Mouse (Mus musculus) retina, adult 2 months (tissue): Measurements from ENCODE around the gene Flt1.

Source experiments
- DNase-seq: peaks from one replicate; pipeline ENCODE4 v3.0.0-alpha.2; 2012; ENCODE audit warnings: low read depth, low spot score

Flt1 gene

DNA sequence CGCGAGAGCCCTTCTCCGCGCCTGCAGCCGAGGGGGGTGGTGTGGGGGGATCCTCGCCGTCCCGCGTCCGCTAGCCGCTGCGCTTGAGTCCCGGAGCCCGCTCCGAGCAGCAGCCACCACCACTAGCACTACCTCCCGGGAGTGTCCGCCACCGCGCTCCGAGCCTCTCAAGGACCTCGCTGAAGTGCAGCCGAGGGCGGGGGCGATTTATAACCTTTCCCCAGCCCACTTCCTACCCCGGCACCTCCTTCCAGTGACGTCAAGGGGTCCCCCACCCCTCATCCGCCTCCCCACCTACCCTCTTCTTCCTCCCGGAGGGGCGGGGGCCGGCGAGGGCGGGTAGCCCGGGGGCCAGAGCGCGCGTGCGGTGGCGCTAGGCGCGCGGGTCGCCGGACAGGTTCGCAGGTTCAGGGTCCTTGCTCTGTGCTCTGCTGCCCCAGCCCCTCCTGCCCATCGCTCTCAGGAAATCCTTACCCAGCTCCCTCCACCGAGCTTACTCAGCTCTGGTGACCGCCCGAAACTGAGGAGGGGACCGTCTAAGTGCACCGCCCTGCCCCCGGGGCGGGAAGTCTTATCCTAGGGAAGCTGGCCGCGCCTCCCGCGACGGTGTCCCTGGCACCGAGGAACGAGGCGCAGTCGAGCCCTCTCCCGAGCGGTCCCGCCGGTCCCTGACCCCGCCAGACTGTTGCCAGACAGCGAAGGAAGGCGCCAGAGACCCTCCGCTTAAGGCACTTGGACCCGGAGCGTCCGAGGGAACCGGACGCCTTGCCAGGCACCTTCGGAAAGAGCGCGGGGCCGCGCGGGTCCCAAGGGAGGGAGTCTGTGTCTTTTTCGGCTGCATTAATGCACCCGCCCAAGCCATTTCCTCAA is at the start of gene Flt1:
Gene Flt1 (minus strand): TSS at position 181 of the 870 bp plus-strand sequence.
- DNase-seq: no peak

DNA sequence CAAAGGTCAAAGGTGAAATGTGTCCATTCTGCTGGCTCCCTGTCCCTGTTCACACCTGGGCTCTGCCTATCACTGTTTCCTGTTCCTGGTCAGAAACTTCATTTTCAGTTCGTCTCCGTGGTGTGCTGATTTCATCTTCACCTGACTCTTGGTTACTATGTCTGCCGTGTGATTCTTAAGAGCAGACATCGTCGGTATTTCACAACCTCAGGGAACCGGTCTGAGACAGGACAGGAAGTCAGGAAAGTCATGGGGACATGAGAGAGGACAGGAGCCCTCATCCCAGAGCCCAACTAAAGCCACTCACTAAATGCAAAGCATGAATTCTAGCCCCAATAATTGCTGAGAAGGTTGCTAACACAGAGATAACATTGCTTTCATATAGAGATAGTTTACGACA is 49.4 kb upstream of the Flt1 start:
- DNase-seq: no peak

DNA sequence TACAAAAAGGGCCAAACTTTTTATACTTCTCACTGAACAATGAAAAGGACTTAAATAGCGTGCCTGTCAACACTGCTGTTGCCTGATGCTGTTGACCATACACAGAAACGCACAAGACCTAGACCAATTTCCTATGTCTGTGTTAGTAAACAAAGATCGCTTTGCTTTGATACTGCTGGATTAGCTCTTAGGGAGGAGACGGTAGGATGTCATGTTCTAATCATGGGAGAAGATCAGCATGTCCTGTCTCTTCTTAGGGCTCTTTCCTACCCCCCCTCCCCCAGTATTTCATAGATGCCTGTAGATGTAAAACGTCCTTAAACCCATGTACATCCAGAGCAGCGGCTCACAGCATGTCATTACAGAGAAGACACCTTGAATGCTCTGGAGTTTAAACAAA is 44.1 kb upstream of the Flt1 start:
- no peak for DNase-seq

DNA sequence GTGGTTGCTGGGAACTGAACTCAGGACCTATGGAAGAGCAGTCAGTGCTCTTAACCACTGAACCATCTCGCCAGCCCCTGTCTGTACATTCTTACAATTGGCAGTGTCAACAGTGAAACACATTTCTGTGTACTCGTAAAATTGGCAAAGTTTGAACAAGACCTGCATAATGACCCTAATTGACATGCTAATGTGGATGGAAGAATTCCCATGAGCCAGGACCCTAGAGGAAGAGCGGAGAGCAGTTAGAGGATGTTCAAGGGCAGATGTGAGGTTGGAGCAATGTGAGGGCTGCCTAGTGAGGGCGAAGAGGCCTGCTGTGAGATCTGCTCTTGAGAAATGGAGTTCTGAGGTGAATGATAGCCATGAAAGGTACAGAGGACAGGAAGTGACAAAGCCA is 38.2 kb upstream of the Flt1 start:
- no peak for DNase-seq

DNA sequence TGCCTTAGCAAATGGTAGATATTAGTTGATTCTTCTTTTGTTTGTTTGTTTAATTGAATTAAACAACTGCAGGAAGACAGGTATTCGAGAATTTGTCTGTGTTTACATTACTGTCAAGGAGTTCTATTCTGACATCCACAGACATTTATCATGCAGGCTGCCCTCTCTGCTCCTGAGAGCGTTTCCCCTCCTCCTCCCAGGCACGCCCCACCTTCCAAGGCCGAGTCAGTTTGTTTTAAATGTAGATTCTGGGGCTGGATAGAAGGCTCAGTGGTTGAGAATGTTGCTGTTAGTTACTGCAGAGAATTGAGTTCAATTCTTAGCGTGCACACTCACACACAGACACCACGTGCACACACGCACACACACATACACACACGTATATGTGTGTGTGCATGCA is 36.2 kb upstream of the Flt1 start:
- no peak for DNase-seq

DNA sequence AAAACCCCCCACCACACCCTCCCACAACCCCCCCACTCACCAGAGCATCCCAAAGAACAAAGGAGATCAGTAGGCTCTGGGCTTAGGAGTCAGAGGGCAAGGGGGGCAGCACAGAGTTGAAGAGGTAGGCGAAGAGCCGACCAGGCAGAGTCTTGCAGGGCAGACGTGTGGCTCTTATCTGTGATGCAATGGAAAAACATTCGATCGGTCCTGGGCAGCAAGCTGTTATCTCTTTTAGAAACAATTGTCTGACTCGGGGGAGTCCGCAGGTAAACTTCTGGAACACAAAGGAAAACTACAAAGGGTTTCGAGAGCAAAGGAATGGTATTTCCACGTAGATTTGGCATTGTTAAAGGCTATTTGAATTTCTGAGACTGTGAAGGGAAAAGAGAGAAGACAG is 35.5 kb upstream of the Flt1 start:
- no peak for DNase-seq

DNA sequence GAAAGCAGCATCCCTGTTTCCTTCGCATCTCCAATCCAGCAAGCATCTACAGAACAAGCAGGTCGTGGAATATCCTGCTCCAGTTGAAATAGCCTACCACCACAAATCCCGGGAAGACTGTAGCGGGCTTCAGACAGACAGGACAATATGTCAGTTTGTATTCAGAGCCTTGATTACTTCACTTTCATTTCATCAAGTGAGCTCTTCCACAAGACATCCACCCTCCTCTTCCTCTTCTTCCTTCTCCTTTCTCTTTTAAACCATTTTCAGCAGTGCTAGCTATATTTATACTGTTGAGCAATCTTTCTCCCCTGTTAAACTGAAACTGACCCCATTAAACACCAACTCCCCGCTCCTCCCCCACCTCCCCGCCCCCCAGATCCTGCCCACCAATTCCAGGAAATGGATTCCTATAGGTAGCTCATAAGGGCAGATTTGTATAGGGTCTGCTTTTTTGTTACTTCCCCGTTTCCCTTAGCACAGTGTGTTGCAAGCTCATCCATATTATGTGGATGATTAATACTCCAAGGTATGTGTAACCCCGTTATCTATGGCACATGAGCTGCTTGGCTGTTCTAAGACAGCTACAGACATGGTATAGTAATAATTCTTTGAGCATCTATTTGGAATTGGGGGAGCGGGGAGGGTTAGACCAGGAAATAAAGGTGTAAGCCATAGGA is 33.0 kb upstream of the Flt1 start:
- no peak for DNase-seq

DNA sequence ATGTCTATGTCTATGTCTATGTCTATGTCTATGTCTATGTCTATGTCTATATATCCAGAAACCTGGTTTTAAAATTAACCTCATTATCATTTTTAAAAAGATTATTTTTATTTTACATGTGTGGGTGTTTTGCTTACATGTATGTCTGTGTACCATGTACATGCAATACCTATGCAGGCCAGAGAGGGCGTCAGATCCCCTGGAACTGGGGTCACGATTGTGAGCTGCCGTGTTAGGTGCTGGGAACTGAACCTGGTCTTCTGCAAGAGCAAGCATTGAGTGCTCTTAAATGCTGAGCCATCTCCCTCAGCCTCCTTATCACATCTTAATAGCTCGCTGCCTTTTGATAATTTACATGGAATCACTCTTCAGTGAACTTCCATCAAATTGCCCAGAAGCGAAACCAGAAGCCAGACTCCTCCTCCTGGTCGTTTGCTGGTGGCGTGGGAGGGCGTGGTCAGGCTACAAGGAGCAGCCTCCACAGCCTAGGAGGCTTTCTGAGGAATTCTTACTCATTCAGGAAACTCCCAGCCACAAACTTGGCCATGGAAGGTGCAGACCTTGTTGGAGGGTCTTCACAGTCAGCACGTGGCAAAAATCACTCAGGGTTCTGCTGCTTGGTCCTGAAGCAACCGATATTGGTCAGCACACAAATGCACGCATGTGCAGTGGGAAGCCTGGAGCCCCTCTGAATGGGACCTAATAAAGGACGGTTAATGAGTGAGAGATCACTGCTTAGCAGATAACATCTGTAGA is 32.2 kb upstream of the Flt1 start:
- no peak for DNase-seq

DNA sequence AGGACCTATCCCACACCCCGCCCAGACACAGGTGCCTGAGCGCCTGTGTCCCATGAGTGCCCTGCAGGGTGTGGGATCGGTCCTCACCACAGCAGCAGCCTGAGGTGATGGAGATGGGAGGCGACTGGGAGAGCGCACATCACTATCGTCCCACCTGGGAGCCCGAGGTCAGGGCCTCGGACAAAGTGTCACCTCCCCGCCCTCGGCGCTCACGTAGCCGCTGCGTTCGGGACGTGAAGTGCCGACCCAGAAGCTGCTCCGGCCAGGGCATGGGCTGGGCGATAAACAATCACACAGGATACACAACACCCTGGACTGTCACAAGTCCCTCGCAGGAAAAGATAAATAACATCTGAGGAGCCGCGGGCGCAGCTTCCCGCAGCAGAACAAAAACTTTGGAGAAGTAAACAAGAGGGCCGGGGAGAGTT is 27.1 kb upstream of the Flt1 start:
- no peak for DNase-seq

DNA sequence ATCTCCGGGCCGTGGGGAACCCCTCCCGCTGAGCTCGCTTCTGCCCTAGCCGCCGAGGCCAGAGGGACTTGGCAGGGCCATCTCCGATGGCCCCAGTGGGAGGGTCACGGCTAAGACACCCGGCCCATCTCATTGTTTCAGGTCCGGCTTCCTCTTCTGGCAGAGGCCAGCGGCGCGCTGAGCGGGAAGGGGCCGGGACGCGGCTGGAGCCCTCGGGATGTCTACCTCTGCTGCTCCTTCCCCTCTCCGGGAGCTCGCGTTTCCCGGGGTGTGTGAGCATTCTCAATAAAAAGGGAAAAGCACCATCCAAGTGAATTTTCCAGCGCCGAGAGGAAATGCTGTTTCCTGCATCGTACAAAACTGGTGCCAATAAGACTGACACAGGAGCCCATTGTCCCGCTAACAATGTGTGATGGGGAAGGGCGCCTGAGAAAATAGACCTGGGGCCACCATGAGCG is 25.9 kb upstream of the Flt1 start:
- no peak for DNase-seq

DNA sequence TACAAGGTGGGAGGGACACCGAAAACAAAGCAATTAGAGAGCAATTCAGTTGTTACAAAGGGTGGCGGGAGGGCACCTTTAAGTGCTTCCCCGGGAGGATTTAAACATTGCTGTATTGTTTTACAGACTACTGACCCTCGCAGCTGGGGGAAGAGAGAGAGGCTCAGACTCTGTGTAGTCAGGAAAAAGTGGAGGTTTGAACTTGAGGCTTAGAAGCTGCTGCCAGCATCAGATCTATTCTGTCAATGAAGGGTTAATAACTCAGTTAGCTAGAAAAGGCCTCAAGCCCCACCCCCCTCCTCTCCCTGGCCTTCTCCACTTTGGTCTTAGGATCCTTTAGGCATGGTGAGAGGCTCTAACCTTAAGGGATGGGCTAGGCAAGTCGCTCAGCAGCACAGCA is 24.2 kb upstream of the Flt1 start:
- no peak for DNase-seq

DNA sequence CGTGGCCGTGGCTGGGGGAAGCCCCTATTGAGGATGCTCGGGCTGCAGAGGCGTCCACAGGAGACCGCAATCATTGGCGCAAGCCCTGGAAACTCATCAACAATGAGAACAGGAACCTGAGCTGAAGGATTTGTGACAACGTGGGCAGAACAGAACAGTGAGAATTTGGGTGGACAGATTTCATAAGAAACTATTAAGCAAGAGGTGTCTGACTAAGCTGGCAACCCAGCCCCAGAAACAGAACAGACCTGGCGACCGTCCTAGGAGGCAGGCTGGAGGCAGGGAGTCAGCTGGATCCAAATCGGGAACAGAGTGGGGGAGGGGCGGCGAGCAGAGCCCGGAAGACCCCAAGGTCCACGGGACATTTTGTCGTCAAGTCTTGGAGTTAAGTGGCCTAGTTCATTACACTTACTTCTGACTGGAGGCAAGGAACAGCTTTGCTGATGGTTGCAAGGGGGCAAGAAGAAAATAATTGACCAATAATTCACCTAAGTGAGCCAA is 22.3 kb upstream of the Flt1 start:
- DNase-seq: no peak

DNA sequence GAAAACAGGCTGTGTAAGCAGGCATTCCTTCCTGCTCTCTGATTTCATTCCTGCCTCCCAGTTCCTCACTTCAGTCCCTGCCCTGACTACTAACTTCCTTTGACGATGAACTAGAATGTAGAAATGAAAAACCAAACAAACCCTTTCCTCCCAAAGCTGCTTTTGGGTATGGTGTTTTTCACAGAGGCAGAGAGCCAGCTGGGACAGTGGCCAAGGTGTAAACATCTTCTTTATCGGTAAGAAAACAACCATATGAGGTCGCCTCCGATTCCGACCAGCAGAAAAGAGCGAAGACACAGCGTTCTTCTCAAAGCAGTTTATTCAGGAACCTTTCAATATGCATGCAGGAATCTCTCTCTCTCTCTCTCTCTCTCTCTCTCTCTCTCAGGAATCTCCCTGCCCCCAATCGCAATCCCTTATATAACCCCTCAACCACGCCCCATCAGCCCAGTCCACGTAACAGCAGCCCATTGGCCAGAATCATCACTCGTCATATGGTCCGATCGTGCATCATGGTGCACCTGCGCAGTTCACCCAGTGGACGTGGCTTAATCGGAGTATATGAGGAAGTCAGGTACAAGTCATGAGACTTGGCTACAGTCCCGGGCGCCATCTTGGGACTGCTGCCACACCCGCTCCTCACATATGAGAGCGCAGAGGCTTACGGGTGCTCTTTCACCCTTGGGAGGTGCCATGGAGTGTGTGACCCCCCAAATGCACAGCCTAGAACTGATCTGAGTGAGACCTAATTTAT is 19.3 kb upstream of the Flt1 start:
- no peak for DNase-seq

DNA sequence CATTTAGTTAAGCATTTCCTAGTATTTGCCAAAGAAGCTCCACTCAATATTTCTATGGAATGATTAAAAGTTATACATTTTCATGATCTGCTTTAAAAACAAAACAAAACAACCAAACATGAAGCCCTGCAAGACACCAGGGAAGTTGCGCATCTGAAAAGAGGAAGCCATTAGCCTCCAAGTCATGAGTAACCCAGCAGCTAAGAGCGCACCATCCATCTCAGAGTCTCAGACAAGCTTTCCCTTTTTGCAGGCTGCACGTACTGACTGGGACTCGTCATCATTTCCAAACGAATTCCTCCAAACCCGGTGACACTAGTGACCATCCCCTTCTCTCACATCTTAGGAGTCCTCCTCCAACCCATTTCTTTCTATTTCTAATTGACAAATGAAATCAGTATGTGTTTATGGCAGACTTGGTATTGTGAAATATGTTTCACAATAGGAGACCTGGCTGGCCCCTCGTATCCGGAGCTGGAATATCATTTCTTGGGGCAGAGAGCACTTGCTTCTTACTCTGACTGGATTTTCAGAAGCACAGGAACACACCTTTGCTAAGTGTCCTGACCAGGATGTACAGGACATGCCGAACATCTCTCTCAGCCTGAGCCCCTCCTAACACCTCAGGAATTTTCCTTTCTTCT is 16.8 kb upstream of the Flt1 start:
- DNase-seq: no peak

DNA sequence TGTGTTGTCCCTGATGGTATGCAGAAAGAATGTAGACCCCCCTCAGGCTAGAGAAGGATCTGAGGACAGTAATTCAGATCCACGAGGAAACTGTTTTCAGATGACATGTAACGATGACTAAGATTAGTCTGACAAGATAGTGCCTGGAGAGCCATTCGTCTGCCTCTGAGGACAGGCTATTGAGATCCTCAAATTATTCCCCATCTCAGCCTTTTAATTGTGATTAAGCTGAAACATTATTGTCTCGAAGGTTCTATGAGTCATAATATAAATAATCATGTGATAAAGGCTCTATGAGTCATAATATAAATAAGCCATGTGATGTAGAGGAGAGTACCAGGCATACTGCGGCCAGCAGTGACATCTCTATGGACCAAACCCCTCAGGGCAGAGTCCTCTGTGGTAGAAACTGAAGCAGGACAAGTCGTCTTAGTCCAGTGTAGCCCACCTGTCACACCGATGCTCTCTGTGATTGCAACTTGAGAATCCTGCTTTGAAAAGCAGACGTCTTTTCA is 11.0 kb upstream of the Flt1 start:
- no peak for DNase-seq

DNA sequence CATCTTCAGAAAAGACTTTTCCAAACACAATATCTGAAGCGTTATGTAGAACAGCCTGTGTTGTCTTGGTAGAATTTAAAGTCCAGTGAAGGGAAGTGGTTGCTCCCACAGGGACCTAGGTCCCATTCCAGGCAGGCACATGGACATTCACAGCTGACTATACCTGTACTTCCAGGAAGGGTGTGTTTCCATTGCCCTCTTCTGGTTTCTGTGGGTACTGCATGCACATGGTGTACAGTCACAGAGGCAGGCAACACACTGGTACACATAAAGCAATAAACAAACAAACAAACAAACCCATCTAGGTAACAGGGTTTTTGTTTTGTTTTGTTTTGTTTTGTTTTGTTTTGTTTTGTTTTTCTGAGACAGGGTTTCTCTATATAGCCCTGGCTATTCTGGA is 7.9 kb upstream of the Flt1 start:
- no peak for DNase-seq

DNA sequence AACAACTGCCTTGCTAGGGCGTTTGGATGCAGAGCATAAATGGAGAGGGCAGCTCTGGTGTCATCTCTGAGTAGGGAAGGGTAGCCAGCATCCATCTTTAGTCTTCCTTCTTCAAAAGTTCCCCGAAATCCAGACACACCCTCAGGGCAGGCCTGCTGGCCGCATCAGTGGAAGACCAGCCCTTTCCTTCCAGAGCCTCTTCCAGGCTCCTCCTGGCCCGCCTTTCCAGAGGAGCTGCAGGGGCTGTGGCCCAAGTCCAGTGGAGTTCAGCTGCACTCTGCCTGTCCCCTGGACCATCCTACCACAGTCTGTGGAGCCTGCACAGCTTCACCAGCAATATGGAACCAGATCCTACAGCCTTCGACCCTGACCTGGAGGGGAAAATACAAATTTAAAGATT is 7.1 kb upstream of the Flt1 start:
- DNase-seq: no peak

DNA sequence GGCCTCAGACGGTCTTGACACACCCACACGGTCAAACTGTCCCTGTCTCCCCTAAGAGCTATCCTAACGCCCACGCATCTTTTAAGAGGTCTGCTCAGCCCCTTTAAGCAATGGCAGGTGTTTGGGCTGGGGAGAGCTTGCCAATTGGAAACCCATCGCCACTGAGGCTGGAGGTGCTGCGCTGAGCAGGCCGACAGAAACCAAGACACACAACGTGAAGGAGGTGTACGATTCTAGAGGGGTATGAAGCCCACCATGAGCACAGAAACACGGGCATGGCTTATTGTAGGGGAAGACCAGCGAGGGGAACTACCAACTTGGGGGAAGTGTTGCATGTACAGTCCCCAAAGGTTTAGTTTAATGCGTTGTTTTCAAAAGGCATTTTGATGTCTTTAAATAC is 1.7 kb upstream of the Flt1 start:
- no peak for DNase-seq

DNA sequence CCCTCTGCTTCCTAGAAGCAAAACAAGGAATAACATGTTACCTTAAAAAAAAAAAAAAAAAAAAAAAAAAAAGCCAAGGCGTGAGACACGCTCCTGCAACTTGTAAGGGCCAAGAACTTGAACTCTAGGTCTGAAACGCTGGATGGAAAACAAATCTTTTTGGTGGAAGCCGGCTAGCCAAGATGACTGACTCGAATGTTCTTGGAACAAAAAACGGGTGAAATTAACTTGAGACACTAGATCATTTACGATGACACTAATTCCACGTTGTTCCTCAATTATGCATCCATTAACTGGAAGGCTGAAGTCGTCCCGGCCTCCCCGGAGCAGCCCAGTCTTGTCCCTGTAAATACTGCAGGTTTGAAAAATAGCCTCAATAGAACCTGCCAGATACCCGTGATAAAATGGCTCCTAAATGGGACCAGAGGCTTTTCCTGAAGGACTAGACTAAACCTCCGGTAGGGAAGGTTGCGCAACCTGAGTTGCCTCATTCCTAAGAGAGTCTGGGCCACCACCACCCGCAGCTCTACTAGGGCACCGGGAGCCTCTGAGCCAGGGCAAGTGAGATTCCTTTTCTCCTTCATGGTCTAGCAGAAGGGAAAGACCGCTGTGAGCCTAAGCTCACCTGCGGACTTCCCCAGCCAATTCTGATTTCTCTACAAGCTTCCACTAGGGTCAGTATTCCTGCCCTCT is 1.0 kb upstream of the Flt1 start:
- DNase-seq: no peak
